Mouse (Mus musculus) retina, embryonic 14.5 days (tissue): ENCODE results near the gene Fam110a.
"Not testable (repeated sequence)": the region's sequence is repeated elsewhere in the genome, so short reads cannot be mapped to it uniquely, and the experiment has no call there.

Experiments
- DNase-seq: peaks from one replicate; pipeline ENCODE4 v3.0.0-alpha.2; 2015; ENCODE audit warnings: low spot score

The Fam110a gene

GRCm38 (mm10) chr2:151997190-151997575, 17.2 kb upstream of the Fam110a start:
- not testable (repeated sequence) for DNase-seq

- DNase-seq: peak; percentile 91
Measured at GRCm38 (mm10) chr2:151996229-151997189, 16.5 kb upstream of the Fam110a start, which contains the start of gene Slc52a3. TSS of gene Slc52a3 (plus strand) at chr2:151996511.

GRCm38 (mm10) chr2:151994350-151995122, 14.5 kb upstream of the Fam110a start:
- DNase-seq: peak; percentile 87

GRCm38 (mm10) chr2:151991446-151991845, 11.4 kb upstream of the Fam110a start:
- no peak for DNase-seq

- peak; percentile 63 for DNase-seq
Measured at GRCm38 (mm10) chr2:151990985-151991394, 11.0 kb upstream of the Fam110a start.

GRCm38 (mm10) chr2:151988978-151989377, 9.0 kb upstream of the Fam110a start:
- DNase-seq: no peak

GRCm38 (mm10) chr2:151986958-151987357, 6.9 kb upstream of the Fam110a start:
- no peak for DNase-seq

- no peak for DNase-seq
Measured at GRCm38 (mm10) chr2:151985426-151986172, 5.6 kb upstream of the Fam110a start.

- no peak for DNase-seq
Measured at GRCm38 (mm10) chr2:151984019-151984418, 4.0 kb upstream of the Fam110a start.

GRCm38 (mm10) chr2:151982476-151982875, 2.5 kb upstream of the Fam110a start:
- DNase-seq: no peak

GRCm38 (mm10) chr2:151981268-151981667, 1.2 kb upstream of the Fam110a start:
- DNase-seq: no peak

GRCm38 (mm10) chr2:151980355-151980693, 305 bp upstream of the Fam110a start:
- no peak for DNase-seq

- DNase-seq: no peak
Measured at GRCm38 (mm10) chr2:151978494-151978893, 1.5 kb downstream of the Fam110a start.

GRCm38 (mm10) chr2:151977689-151978440, 2.2 kb downstream of the Fam110a start:
- no peak for DNase-seq

GRCm38 (mm10) chr2:151976067-151976466, 4.0 kb downstream of the Fam110a start:
- no peak for DNase-seq

GRCm38 (mm10) chr2:151975295-151975694, 4.7 kb downstream of the Fam110a start:
- no peak for DNase-seq

GRCm38 (mm10) chr2:151973595-151974562, 6.1 kb downstream of the Fam110a start:
- DNase-seq: peak; percentile 62

GRCm38 (mm10) chr2:151972880-151973594, 7.0 kb downstream of the Fam110a start:
- DNase-seq: peak; percentile 82

- no peak for DNase-seq
Measured at GRCm38 (mm10) chr2:151971748-151972147, 8.3 kb downstream of the Fam110a start.
